Mouse (Mus musculus): ENCODE measurements around the gene Prkci. TPM values are rescaled to one million over a fixed set of nuclear protein-coding genes. Genes with fewer than 3 reads are reported as not detected.
A peak's percentile ranks its signal among the peaks of the same experiment; 100 is the strongest.

The Prkci gene
- polyA plus RNA-seq, 1 experiment from 2014 or later, result 48.4 TPM

- peaks cover 13% of the 10 kb centered on the region for H3K4me1 ChIP-seq (ENCODE audit: control insufficient read depth, insufficient read depth, low read length)
- ATAC-seq (ENCODE audit: low FRiP score, low TSS enrichment), result no peak
- H3K4me2 ChIP-seq (replicated peaks; ENCODE audit: low read depth, low read length), result no peak overlapping the region
- no peaks in the 10 kb centered on the region for H3K27me3 ChIP-seq (ENCODE audit: control insufficient read depth, insufficient read depth, low read length)
- H3K9me3 ChIP-seq (ENCODE audit: control insufficient read depth, low read length), result no peaks in the 10 kb centered on the region
- no peaks in the 10 kb centered on the region for H3K36me3 ChIP-seq (ENCODE audit: control insufficient read depth, insufficient read depth, low read length)
- 82% methylated on average over 6 of the region's 6 CpGs for WGBS
- H3K4me3 ChIP-seq (ENCODE audit: low read length), result no peak overlapping the region
- no peak overlapping the region for H3K27ac ChIP-seq (ENCODE audit: low read depth, low read length)
- H3K9ac ChIP-seq (ENCODE audit: low read depth, low read length), result no peak overlapping the region
Observed at GRCm38 (mm10) chr3:31004320-31005209, 9.0 kb downstream of the Prkci start.

GRCm38 (mm10) chr3:31014374-31014773 is 18.8 kb downstream of the Prkci start:
- peaks cover 31% of the 10 kb centered on the region for H3K4me1 ChIP-seq (ENCODE audit: control insufficient read depth, insufficient read depth, low read length)
- 91% methylated on average over 2 of the region's 2 CpGs for WGBS
- no peaks in the 10 kb centered on the region for H3K9me3 ChIP-seq (ENCODE audit: control insufficient read depth, low read length)

DNA sequence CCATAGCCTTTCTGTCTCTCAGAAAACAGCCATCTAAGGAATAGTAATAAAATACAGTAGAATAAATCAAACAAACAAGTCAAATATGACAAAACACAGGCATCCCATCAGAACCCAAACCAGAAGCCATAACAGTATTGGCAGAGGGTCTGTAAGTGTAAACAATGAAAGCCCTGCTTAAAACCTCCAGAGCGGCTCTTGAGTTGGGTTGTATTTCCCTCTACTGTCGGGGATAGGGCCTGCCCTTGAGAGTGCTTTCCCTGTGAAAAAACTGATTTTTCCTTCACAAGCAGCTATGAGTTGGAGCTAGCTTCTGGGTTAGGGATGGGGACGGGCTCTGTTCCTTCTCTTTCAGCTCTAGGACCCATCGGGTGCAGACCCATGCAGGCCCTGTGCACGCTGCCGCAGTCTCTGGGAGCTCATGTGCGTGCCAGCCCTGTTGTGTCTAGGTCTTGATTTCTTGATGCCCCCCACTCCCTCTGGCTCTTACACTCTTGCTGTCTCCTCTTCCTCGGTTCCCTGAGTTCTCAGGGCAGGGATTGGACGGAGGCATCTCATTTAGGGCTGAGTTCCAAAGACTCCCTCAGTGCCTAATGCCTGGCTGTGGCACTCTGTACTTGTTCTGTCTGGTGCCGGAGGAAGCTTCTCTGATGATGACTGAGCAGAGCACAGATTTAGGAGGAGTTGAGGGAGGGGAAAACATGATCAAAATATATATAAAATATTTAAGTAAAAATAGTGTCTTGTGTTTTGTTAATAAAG is 20.3 kb downstream of the Prkci start:
- Histone ChIP-seq H3K27me3 (ENCODE audit: control insufficient read depth, insufficient read depth, low read length) (no peaks in the 10 kb centered on the region), H3K4me1 (ENCODE audit: control insufficient read depth, insufficient read depth, low read length) (peaks cover 31% of the 10 kb centered on the region), H3K4me3 (ENCODE audit: low read length) (no peak overlapping the region), H3K27ac (ENCODE audit: low read depth, low read length) (peak overlapping the region; percentile 55; the same call in 1 of the 2 replicates), H3K4me2 (replicated peaks; ENCODE audit: low read depth, low read length) (no peak overlapping the region), H3K9ac (ENCODE audit: low read depth, low read length) (no peak overlapping the region), H3K9me3 (ENCODE audit: control insufficient read depth, low read length) (no peaks in the 10 kb centered on the region), H3K36me3 (ENCODE audit: control insufficient read depth, insufficient read depth, low read length) (0 out of 2 replicates have a peak, but pooled peaks cover 3% of the 10 kb centered on the region)
- no peak for ATAC-seq (ENCODE audit: low FRiP score, low TSS enrichment)
- WGBS, result 76% methylated on average over 10 of the region's 10 CpGs

More at GRCm38 (mm10) chr3:31014374-31014773, 18.8 kb downstream of the Prkci start:
- Histone ChIP-seq H3K4me2 (replicated peaks; ENCODE audit: low read depth, low read length) (no peak overlapping the region), H3K9ac (ENCODE audit: low read depth, low read length) (no peak overlapping the region), H3K27ac (ENCODE audit: low read depth, low read length) (no peak overlapping the region), H3K4me3 (ENCODE audit: low read length) (no peak overlapping the region), H3K36me3 (ENCODE audit: control insufficient read depth, insufficient read depth, low read length) (no peaks in the 10 kb centered on the region), H3K27me3 (ENCODE audit: control insufficient read depth, insufficient read depth, low read length) (no peaks in the 10 kb centered on the region)
- no peak for ATAC-seq (ENCODE audit: low FRiP score, low TSS enrichment)

DNA sequence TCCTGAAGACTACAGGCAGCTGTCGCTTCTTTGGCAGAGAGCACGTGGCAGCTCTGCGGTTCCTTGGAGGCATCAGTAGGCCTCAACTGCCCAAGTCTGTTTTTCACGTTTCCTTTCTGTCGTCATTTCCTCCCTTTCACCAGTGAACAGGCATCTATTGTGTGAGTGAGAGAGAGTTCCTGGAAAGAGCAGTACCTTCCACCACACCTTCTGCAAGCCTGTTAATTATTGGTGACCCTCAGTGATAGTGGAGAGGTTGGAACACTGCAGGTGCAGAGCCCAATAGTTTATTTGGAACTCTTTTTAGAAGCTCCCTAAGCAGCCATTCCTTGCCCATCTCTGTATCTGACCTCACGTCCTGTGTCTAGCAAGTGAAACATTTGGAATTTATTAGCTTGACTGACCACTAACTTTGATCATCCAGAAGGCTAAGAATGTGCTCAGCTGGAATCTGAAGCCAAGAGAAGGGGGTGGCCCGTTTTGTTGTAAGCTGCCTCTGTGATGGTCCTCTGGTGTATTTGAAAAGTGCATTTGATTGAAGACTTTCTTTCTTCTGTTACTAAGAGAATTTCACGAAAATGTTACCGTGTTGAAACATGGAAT is 21.1 kb downstream of the Prkci start:
- Histone ChIP-seq H3K27ac (ENCODE audit: low read depth, low read length) (peak overlapping the region; percentile 55; the same call in 1 of the 2 replicates), H3K36me3 (ENCODE audit: control insufficient read depth, insufficient read depth, low read length) (0 out of 2 replicates have a peak, but pooled peaks cover 3% of the 10 kb centered on the region), H3K9ac (ENCODE audit: low read depth, low read length) (no peak overlapping the region), H3K9me3 (ENCODE audit: control insufficient read depth, low read length) (no peaks in the 10 kb centered on the region), H3K4me3 (ENCODE audit: low read length) (no peak overlapping the region), H3K27me3 (ENCODE audit: control insufficient read depth, insufficient read depth, low read length) (no peaks in the 10 kb centered on the region), H3K4me1 (ENCODE audit: control insufficient read depth, insufficient read depth, low read length) (peaks cover 31% of the 10 kb centered on the region), H3K4me2 (replicated peaks; ENCODE audit: low read depth, low read length) (no peak overlapping the region)
- ATAC-seq (ENCODE audit: low FRiP score, low TSS enrichment), result peak; percentile 32
- WGBS, result 36% methylated on average over 9 of the region's 9 CpGs

GRCm38 (mm10) chr3:31017652-31018051 is 22.1 kb downstream of the Prkci start:
- Histone ChIP-seq H3K36me3 (ENCODE audit: control insufficient read depth, insufficient read depth, low read length) (0 out of 2 replicates have a peak, but pooled peaks cover 3% of the 10 kb centered on the region), H3K4me1 (ENCODE audit: control insufficient read depth, insufficient read depth, low read length) (peaks cover 34% of the 10 kb centered on the region), H3K9ac (ENCODE audit: low read depth, low read length) (no peak overlapping the region), H3K27ac (ENCODE audit: low read depth, low read length) (no peak overlapping the region; the same call in 1 of the 2 replicates), H3K4me3 (ENCODE audit: low read length) (no peak overlapping the region), H3K27me3 (ENCODE audit: control insufficient read depth, insufficient read depth, low read length) (no peaks in the 10 kb centered on the region), H3K4me2 (replicated peaks; ENCODE audit: low read depth, low read length) (no peak overlapping the region), H3K9me3 (ENCODE audit: control insufficient read depth, low read length) (no peaks in the 10 kb centered on the region)
- no peak for ATAC-seq (ENCODE audit: low FRiP score, low TSS enrichment)
- 48% methylated on average over 4 of the region's 4 CpGs for WGBS

- Histone ChIP-seq H3K27me3 (ENCODE audit: control insufficient read depth, insufficient read depth, low read length) (no peaks in the 10 kb centered on the region), H3K9ac (ENCODE audit: low read depth, low read length) (no peak overlapping the region), H3K36me3 (ENCODE audit: control insufficient read depth, insufficient read depth, low read length) (0 out of 2 replicates have a peak, but pooled peaks cover 3% of the 10 kb centered on the region), H3K4me1 (ENCODE audit: control insufficient read depth, insufficient read depth, low read length) (peaks cover 44% of the 10 kb centered on the region), H3K9me3 (ENCODE audit: control insufficient read depth, low read length) (no peaks in the 10 kb centered on the region), H3K27ac (ENCODE audit: low read depth, low read length) (no peak overlapping the region), H3K4me3 (ENCODE audit: low read length) (no peak overlapping the region), H3K4me2 (replicated peaks; ENCODE audit: low read depth, low read length) (no peak overlapping the region)
- WGBS, result 90% methylated on average over 1 of the region's 1 CpGs
- ATAC-seq (ENCODE audit: low FRiP score, low TSS enrichment), result no peak
Observed at GRCm38 (mm10) chr3:31019287-31019686, 23.7 kb downstream of the Prkci start.

DNA sequence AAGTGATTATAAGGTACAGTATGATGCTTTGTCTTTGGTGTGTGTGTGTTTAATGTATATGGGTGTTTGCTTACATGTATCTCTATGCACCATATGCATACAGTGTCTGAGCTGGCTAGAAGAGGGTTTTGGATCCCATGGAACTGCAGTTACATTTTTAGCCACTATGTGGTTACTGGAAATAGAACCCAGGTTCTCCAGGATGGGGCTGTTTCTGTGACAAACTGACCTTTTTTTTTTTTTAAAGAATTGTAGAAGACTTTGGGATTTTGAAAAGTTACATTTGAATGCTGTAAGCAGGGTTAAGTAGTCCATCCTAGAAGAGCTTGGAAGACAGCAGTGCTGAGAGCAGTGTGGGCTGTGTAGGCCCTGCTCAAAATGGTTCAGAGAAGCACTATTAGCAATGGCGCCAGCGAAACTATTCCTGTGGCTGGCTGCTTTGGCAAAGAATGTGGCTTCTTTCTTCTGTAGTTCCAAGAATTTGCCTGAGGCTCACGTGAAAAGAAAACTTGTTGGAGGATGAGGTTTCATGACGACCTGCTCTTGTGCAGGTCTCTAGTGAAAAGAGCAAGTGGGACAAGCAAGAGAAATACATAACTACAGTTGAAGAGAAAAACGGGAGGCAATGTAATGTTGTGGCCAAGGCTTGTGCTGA is 24.4 kb downstream of the Prkci start:
- Histone ChIP-seq H3K4me2 (replicated peaks; ENCODE audit: low read depth, low read length) (no peak overlapping the region), H3K4me1 (ENCODE audit: control insufficient read depth, insufficient read depth, low read length) (peaks cover 42% of the 10 kb centered on the region), H3K27ac (ENCODE audit: low read depth, low read length) (no peak overlapping the region), H3K4me3 (ENCODE audit: low read length) (no peak overlapping the region), H3K27me3 (ENCODE audit: control insufficient read depth, insufficient read depth, low read length) (no peaks in the 10 kb centered on the region), H3K9me3 (ENCODE audit: control insufficient read depth, low read length) (no peaks in the 10 kb centered on the region), H3K36me3 (ENCODE audit: control insufficient read depth, insufficient read depth, low read length) (peaks cover 3% of the 10 kb centered on the region; the same call in 1 of the 2 replicates), H3K9ac (ENCODE audit: low read depth, low read length) (no peak overlapping the region)
- no peak for ATAC-seq (ENCODE audit: low FRiP score, low TSS enrichment)
- 88% methylated on average over 5 of the region's 5 CpGs for WGBS

GRCm38 (mm10) chr3:31020656-31021055 is 25.1 kb downstream of the Prkci start:
- no peak for ATAC-seq (ENCODE audit: low FRiP score, low TSS enrichment)

More at GRCm38 (mm10) chr3:31020656-31021055, 25.1 kb downstream of the Prkci start:
- H3K27ac ChIP-seq (ENCODE audit: low read depth, low read length), result no peak overlapping the region
- no peak overlapping the region for H3K4me2 ChIP-seq (replicated peaks; ENCODE audit: low read depth, low read length)
- H3K4me1 ChIP-seq (ENCODE audit: control insufficient read depth, insufficient read depth, low read length), result peaks cover 37% of the 10 kb centered on the region
- H3K9me3 ChIP-seq (ENCODE audit: control insufficient read depth, low read length), result no peaks in the 10 kb centered on the region
- H3K4me3 ChIP-seq (ENCODE audit: low read length), result no peak overlapping the region
- peaks cover 3% of the 10 kb centered on the region; the same call in 1 of the 2 replicates for H3K36me3 ChIP-seq (ENCODE audit: control insufficient read depth, insufficient read depth, low read length)
- 89% methylated on average over 4 of the region's 4 CpGs for WGBS
- H3K27me3 ChIP-seq (ENCODE audit: control insufficient read depth, insufficient read depth, low read length), result no peaks in the 10 kb centered on the region
- no peak overlapping the region for H3K9ac ChIP-seq (ENCODE audit: low read depth, low read length)
